Mouse (Mus musculus): ENCODE measurements at regions not wholly inside any gene's neighbourhood (a gene's known extent, or its start where the extent isn't known, plus 50 kb on each side); places are given as distances from the start of the nearest gene placed in this dataset.
"Not testable (repeated sequence)": the region's sequence is repeated elsewhere in the genome, so short reads cannot be mapped to it uniquely, and the experiment has no call there.

DNA sequence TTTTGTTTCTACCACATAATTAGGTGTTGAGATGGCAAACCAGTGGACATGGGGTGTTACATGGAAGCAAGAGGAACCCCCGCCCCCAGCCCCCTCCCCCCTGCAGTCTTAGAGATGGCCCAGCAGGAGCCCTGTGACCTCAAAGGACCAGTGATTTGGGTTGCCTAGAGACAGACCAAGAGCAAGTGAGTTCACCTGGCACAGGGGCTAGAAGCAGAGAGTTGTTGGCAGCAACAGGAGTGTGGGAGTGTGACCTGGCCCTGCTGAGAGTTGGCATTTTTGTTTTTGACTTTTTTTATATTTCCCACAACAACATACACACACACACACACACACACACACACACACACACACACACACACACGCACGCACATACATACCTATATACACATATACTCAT is 987.9 kb downstream of the Cdh18 start:
- DNase-seq: no peak
- intact Hi-C loops (cut with DNase I): no loop called here

GRCm38 (mm10) chr15:23537449-23537848 is 988.6 kb downstream of the Cdh18 start:
- no peak for DNase-seq
- intact Hi-C loops (cut with DNase I): no loop called here

GRCm38 (mm10) chr15:23560136-23560535 is 1011.3 kb downstream of the Cdh18 start:
- DNase-seq: no peak

DNA sequence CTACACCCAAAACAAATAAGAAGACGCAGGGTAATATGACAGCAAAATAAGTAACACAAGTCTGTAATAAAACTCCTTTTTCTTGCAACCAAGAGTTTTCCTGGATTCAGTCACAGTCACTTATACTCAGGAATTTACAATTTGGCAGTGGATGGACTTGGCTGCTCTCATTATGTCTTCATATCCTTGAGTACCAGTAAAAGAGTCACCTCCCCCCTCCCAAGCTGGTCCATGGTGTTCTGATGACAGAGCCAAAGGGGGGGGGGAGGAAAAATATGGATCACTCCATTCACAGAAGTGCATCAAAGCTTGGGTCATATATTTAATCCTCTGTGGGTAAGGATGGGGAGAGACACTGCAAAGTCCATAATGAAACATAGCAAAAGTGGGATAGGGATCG is 1013.4 kb downstream of the Cdh18 start:
- intact Hi-C loops (cut with DNase I): no loop called here
- DNase-seq: peak; percentile 36

More at GRCm38 (mm10) chr15:23560136-23560535, 1011.3 kb downstream of the Cdh18 start:
- intact Hi-C loops (cut with DNase I): no loop called here

- no peak for DNase-seq
- intact Hi-C loops (cut with DNase I): no loop called here
These were observed 1016.2 kb downstream of the Cdh18 start for GRCm38 (mm10) chr15:23564981-23565380.

GRCm38 (mm10) chr15:23566886-23567655 is 1018.2 kb downstream of the Cdh18 start:
- intact Hi-C loops (cut with DNase I): no loop called here

GRCm38 (mm10) chr15:23568651-23569050 is 1019.8 kb downstream of the Cdh18 start:
- peak; percentile 56 for DNase-seq
- intact Hi-C loops (cut with DNase I): not testable (repeated sequence)

More at GRCm38 (mm10) chr15:23566886-23567655, 1018.2 kb downstream of the Cdh18 start:
- peak; percentile 65 for DNase-seq

GRCm38 (mm10) chr15:23581898-23582297 is 1033.1 kb downstream of the Cdh18 start:
- intact Hi-C loops (cut with DNase I): no loop called here
- DNase-seq: no peak

DNA sequence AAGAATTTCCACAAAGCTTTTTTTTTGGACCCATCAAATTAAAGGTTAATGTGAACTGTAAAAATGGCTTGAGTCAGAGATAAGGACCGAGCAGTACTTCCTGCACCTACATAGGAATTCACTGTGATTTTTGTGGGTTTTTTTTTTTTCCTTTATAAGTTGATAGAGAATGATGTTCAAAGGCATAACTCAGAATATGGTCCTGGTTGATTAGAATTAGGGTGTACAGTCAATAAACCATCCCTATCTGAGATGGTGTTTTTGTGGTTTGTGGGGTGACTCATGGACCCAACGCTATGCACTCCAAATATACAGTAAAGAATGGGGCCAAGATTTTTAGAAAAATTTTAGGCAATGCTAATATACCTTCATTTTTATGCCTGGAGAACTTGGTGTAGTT is 1041.6 kb downstream of the Cdh18 start:
- DNase-seq: no peak
- intact Hi-C loops (cut with DNase I): no loop called here

GRCm38 (mm10) chr15:23600445-23600844 is 1051.6 kb downstream of the Cdh18 start:
- DNase-seq: no peak
- intact Hi-C loops (cut with DNase I): no loop called here
